10 mouse cellular contexts compared by ENCODE assay signal in genomic region chr11:49108833-49109232, GRCm38 (mm10). TPM values are rescaled to one million over a fixed set of nuclear protein-coding genes. Genes with fewer than 3 reads are reported as not detected.
DNase-seq lines count a peak whose midpoint lies in the region; ATAC-seq and TF ChIP-seq lines count a peak whose summit lies in the region.
"Had no signal": no experiment of that assay in that cellular context is flagged by ENCODE, and none has a peak within 500 bp of the region (broad histone marks: within the 10 kb centered on the region; RNA-seq: fewer than 3 reads in every experiment).

No protein-coding gene starts in this region.

- no peaks in the 10 kb centered on the region for H3K27me3 ChIP-seq in heart, postnatal 0 days (ENCODE audit: control insufficient read depth, insufficient read depth, low read length)
- H3K27me3 ChIP-seq in heart, embryonic 11.5 days (ENCODE audit: control insufficient read depth, insufficient read depth, low read length) = no peaks in the 10 kb centered on the region
- no peaks in the 10 kb centered on the region for H3K27me3 ChIP-seq in thymus, adult 2 months (ENCODE audit: control insufficient read depth, insufficient read depth, low read length)
- H3K27me3 ChIP-seq: embryonic facial prominence, embryonic 13.5 days had no signal

- H3K36me3 ChIP-seq in heart, postnatal 0 days (replicated peaks; ENCODE audit: control insufficient read depth, insufficient read depth, low read length) = no peaks in the 10 kb centered on the region
- H3K36me3 ChIP-seq in heart, embryonic 11.5 days (ENCODE audit: control insufficient read depth, insufficient read depth, low read length) = no peaks in the 10 kb centered on the region
- no peaks in the 10 kb centered on the region for H3K36me3 ChIP-seq in thymus, adult 2 months (ENCODE audit: control insufficient read depth, insufficient read depth, low read length)
- H3K36me3 ChIP-seq: embryonic facial prominence, embryonic 13.5 days had no signal

- peak; percentile 55 for TF ChIP-seq CTCF in heart, postnatal 0 days (IDR thresholded peaks at IDR 0.05; ENCODE audit: low read depth)
- TF ChIP-seq CTCF in thymus, adult 2 months (IDR thresholded peaks at IDR 0.05; ENCODE audit: borderline replicate concordance, control insufficient read depth, extremely low read depth, insufficient read depth, low read length, poor library complexity) = no peak

- 36% methylated on average over 1 of the region's 1 CpGs for WGBS in heart, postnatal 0 days
- WGBS in heart, embryonic 11.5 days (ENCODE audit: insufficient replicate concordance) = 43% methylated on average over 1 of the region's 1 CpGs
- WGBS in thymus, adult 2 months = 58% methylated on average over 1 of the region's 1 CpGs

- no peak for DNase-seq in heart, postnatal 0 days (ENCODE audit: low spot score)
- DNase-seq in thymus, adult 2 months = peak; percentile 47
- DNase-seq in thymus, adult 18-20 months = no peak
- DNase-seq in embryo, embryonic 10.5 days (ENCODE audit: low spot score) = peak; percentile 61
- peak; percentile 57 for DNase-seq in lung, postnatal 10 days
- no peak for DNase-seq in Muller cell, postnatal 12 days (ENCODE audit: inconsistent ontology term)
- DNase-seq in left cerebral cortex, adult 8-10 months (ENCODE audit: low spot score in 2 of 2) = no peak

- no peaks in the 10 kb centered on the region for H3K9me3 ChIP-seq in heart, postnatal 0 days (replicated peaks; ENCODE audit: control insufficient read depth, low read length)
- no peaks in the 10 kb centered on the region for H3K9me3 ChIP-seq in heart, embryonic 11.5 days (replicated peaks; ENCODE audit: control insufficient read depth, low read length)
- H3K9me3 ChIP-seq: embryonic facial prominence, embryonic 13.5 days had no signal

- no peak overlapping the region for H3K9ac ChIP-seq in heart, postnatal 0 days (replicated peaks; ENCODE audit: low read depth, low read length)
- no peak overlapping the region for H3K9ac ChIP-seq in heart, embryonic 11.5 days (ENCODE audit: low read depth, low read length)
- H3K9ac ChIP-seq: embryonic facial prominence, embryonic 13.5 days had no signal

- no peak for TF ChIP-seq EP300 in heart, postnatal 0 days (IDR thresholded peaks at IDR 0.05; ENCODE audit: low read depth)

- no peak overlapping the region for H3K4me2 ChIP-seq in heart, postnatal 0 days (ENCODE audit: low read depth, low read length)
- H3K4me2 ChIP-seq in heart, embryonic 11.5 days = no peak overlapping the region
- H3K4me2 ChIP-seq: embryonic facial prominence, embryonic 13.5 days had no signal

- no peak for ATAC-seq in heart, postnatal 0 days (ENCODE audit: insufficient read depth, low read depth)
- no peak for ATAC-seq in heart, embryonic 11.5 days (replicated peaks; ENCODE audit: insufficient number of reproducible peaks, low FRiP score, low TSS enrichment)

- H3K4me3 ChIP-seq in heart, postnatal 0 days (ENCODE audit: low read depth, low read length) = no peak overlapping the region
- no peak overlapping the region for H3K4me3 ChIP-seq in heart, embryonic 11.5 days (ENCODE audit: low read depth, low read length)
- no peak overlapping the region for H3K4me3 ChIP-seq in thymus, adult 2 months (ENCODE audit: control insufficient read depth, insufficient read depth, low read length)
- H3K4me3 ChIP-seq: embryonic facial prominence, embryonic 13.5 days had no signal

- H3K27ac ChIP-seq in heart, postnatal 0 days (ENCODE audit: low read depth) = no peak overlapping the region
- H3K27ac ChIP-seq in heart, embryonic 11.5 days (ENCODE audit: low read depth, low read length) = no peak overlapping the region
- no peak overlapping the region for H3K27ac ChIP-seq in thymus, adult 2 months (ENCODE audit: control insufficient read depth, insufficient read depth, low read length)
- H3K27ac ChIP-seq: embryonic facial prominence, embryonic 13.5 days had no signal

- no peak for TF ChIP-seq POLR2A in thymus, adult 2 months (IDR thresholded peaks at IDR 0.05; ENCODE audit: control insufficient read depth, extremely low read depth, insufficient read depth, low read length, poor library complexity)

- no peaks in the 10 kb centered on the region for H3K4me1 ChIP-seq in heart, postnatal 0 days (ENCODE audit: control insufficient read depth, insufficient read depth)
- no peaks in the 10 kb centered on the region for H3K4me1 ChIP-seq in heart, embryonic 11.5 days (ENCODE audit: control insufficient read depth, insufficient read depth, low read length)
- no peaks in the 10 kb centered on the region for H3K4me1 ChIP-seq in thymus, adult 2 months (replicated peaks; ENCODE audit: control insufficient read depth, insufficient read depth, low read length)
- H3K4me1 ChIP-seq: embryonic facial prominence, embryonic 13.5 days had no signal

RNA-seq across cellular contexts. Expression of gene Olfr1396, which starts 5.8 kb away (rescaled TPM):
- total RNA-seq in heart, postnatal 0 days (2014; rRNA removed; ENCODE audit: low replicate concordance) = 20.3 TPM in 1 of 2 replicates, not detected in the other
- polyA plus RNA-seq in heart, postnatal 0 days (2015; fragmentation: Nextera tagmentation; extraction: Ambion mirVana) = 0.45 and 0.59 TPM in 2 replicates
- not detected in 2 replicates for polyA plus RNA-seq in heart, embryonic 11.5 days (2014; fragmentation: Nextera tagmentation; extraction: Ambion mirVana)
- 0.19 TPM in 1 of 2 replicates, not detected in the other for polyA plus RNA-seq in thymus, adult 2 months (2012; rRNA removed)
- total RNA-seq in left cerebral cortex, adult 8-10 months (2022) = not detected
- total RNA-seq: left cerebral cortex, postnatal 25 days had no signal
- polyA plus RNA-seq: embryonic facial prominence, embryonic 13.5 days had no signal

RNA-seq across cellular contexts. Expression of gene Ifi47, which starts 32.4 kb away (rescaled TPM):
- 2.0 and 2.1 TPM in 2 replicates for total RNA-seq in heart, postnatal 0 days (2014; rRNA removed; ENCODE audit: low replicate concordance)
- polyA plus RNA-seq in heart, postnatal 0 days (2015; fragmentation: Nextera tagmentation; extraction: Ambion mirVana) = 1.4 and 1.8 TPM in 2 replicates
- 0.58 and 0.96 TPM in 2 replicates for polyA plus RNA-seq in heart, embryonic 11.5 days (2014; fragmentation: Nextera tagmentation; extraction: Ambion mirVana)
- polyA plus RNA-seq in thymus, adult 2 months (2012; rRNA removed) = 37.5 and 45.3 TPM in 2 replicates
- total RNA-seq in left cerebral cortex, adult 8-10 months (2022) = 1 to 10 TPM in 1 of 4 experiments, under 1 TPM in 3; 0.81 to 1.0 (median 0.88) TPM

RNA-seq across cellular contexts. Expression of gene Olfr1395, which starts 33.2 kb away (rescaled TPM):
- not detected in 2 replicates for total RNA-seq in heart, postnatal 0 days (2014; rRNA removed; ENCODE audit: low replicate concordance)
- polyA plus RNA-seq in heart, postnatal 0 days (2015; fragmentation: Nextera tagmentation; extraction: Ambion mirVana) = not detected in 2 replicates
- not detected in 2 replicates for polyA plus RNA-seq in heart, embryonic 11.5 days (2014; fragmentation: Nextera tagmentation; extraction: Ambion mirVana)
- not detected in 2 replicates for polyA plus RNA-seq in thymus, adult 2 months (2012; rRNA removed)
- not detected for total RNA-seq in left cerebral cortex, adult 8-10 months (2022)
- total RNA-seq: left cerebral cortex, postnatal 25 days had no signal
- polyA plus RNA-seq: embryonic facial prominence, embryonic 13.5 days had no signal

RNA-seq across cellular contexts. Expression of gene Tgtp2, which starts 44.8 kb away (rescaled TPM):
- total RNA-seq in heart, postnatal 0 days (2014; rRNA removed; ENCODE audit: low replicate concordance) = 0.08 TPM in 1 of 2 replicates, not detected in the other
- polyA plus RNA-seq in heart, postnatal 0 days (2015; fragmentation: Nextera tagmentation; extraction: Ambion mirVana) = 0.36 and 0.54 TPM in 2 replicates
- polyA plus RNA-seq in heart, embryonic 11.5 days (2014; fragmentation: Nextera tagmentation; extraction: Ambion mirVana) = not detected in 2 replicates
- polyA plus RNA-seq in thymus, adult 2 months (2012; rRNA removed) = 26.0 and 29.1 TPM in 2 replicates
- total RNA-seq in left cerebral cortex, adult 8-10 months (2022) = under 1 TPM in 2 of 4 experiments, not detected in 2; 0.23 to 0.56 TPM

RNA-seq across cellular contexts. Expression of gene Olfr1394, which starts 45.3 kb away (rescaled TPM):
- total RNA-seq in heart, postnatal 0 days (2014; rRNA removed; ENCODE audit: low replicate concordance) = not detected in 2 replicates
- polyA plus RNA-seq in heart, postnatal 0 days (2015; fragmentation: Nextera tagmentation; extraction: Ambion mirVana) = not detected in 2 replicates
- polyA plus RNA-seq in heart, embryonic 11.5 days (2014; fragmentation: Nextera tagmentation; extraction: Ambion mirVana) = not detected in 2 replicates
- polyA plus RNA-seq in thymus, adult 2 months (2012; rRNA removed) = not detected in 2 replicates
- total RNA-seq in left cerebral cortex, adult 8-10 months (2022) = not detected
- total RNA-seq: left cerebral cortex, postnatal 25 days had no signal
- polyA plus RNA-seq: embryonic facial prominence, embryonic 13.5 days had no signal

Comparison
In these comparisons a context has a peak if more than half of its experiments do, and no peak if none do; other contexts are left out.
1. DNase-seq: peak in thymus, adult 2 months (single experiment), embryo, embryonic 10.5 days (single experiment) and lung, postnatal 10 days (single experiment); none in heart, postnatal 0 days (single experiment), thymus, adult 18-20 months (0 of 2), Muller cell, postnatal 12 days (single experiment) and left cerebral cortex, adult 8-10 months (0 of 2).
2. RNA of gene Ifi47, which starts 32.4 kb away (polyA plus RNA-seq): 37.5 to 45.3 TPM in thymus, adult 2 months; 1.4 to 1.8 TPM in heart, postnatal 0 days and 0.58 to 0.96 TPM in heart, embryonic 11.5 days; every median in the first group is over 10 times any median in the second.